Mouse (Mus musculus) MEL (cell line): ENCODE results near the gene Olfr809.

Experiments used
- BHLHE40 ChIP-seq: IDR thresholded peaks from 2 replicates; pipeline ENCODE4 v1.6.1; 2012; ENCODE audit warnings: low read depth, mild to moderate bottlenecking, inconsistent platforms, low read length, improper control_type of control experiment, borderline replicate concordance
- CTCF ChIP-seq, 3 experiments: IDR thresholded peaks in 2 of 3; conservative IDR thresholded peaks in 1 of 3; 2 replicates each; pipeline ENCODE4 v1.5.1; 2011 to 2012; ENCODE audit warnings: low read length in 3 of 3, low read depth in 2 of 3, mild to moderate bottlenecking in 2 of 3, improper control_type of control experiment in 1 of 3, inconsistent platforms in 1 of 3, mixed read lengths in 1 of 3, moderate library complexity in 1 of 3; ENCODE audit not compliant: control insufficient read depth in 1 of 3, insufficient read depth in 1 of 3, poor library complexity in 1 of 3, severe bottlenecking in 1 of 3
- MAFK ChIP-seq: IDR thresholded peaks from 2 replicates; pipeline ENCODE4 v1.6.1; 2011; ENCODE audit warnings: low read depth, mild to moderate bottlenecking, low read length, improper control_type of control experiment, borderline replicate concordance
- MAX ChIP-seq: IDR thresholded peaks from 2 replicates; pipeline ENCODE4 v1.6.1; 2011; ENCODE audit warnings: low read length, improper control_type of control experiment
- MEF2A ChIP-seq: IDR thresholded peaks from 2 replicates; pipeline ENCODE4 v1.6.1; 2014; ENCODE audit warnings: low read depth, mild to moderate bottlenecking, inconsistent platforms, low read length, improper control_type of control experiment; ENCODE audit not compliant: poor library complexity, insufficient replicate concordance, severe bottlenecking; ENCODE audit errors: extremely low read depth
- POLR2A ChIP-seq, 2 experiments: IDR thresholded peaks; 2 replicates each; pipeline ENCODE4 v1.6.1; 2011 to 2012; ENCODE audit warnings: low read length in 2 of 2, mild to moderate bottlenecking in 2 of 2, control low read depth in 1 of 2, improper control_type of control experiment in 1 of 2, low read depth in 1 of 2, moderate library complexity in 1 of 2; ENCODE audit not compliant: control insufficient read depth in 1 of 2, insufficient read depth in 1 of 2, poor library complexity in 1 of 2
- RCOR1 ChIP-seq: IDR thresholded peaks from 2 replicates; pipeline ENCODE4 v1.6.1; 2012; ENCODE audit warnings: low read depth, mild to moderate bottlenecking, inconsistent platforms, low read length, improper control_type of control experiment
- ZMIZ1 ChIP-seq: IDR thresholded peaks from 2 replicates; pipeline ENCODE4 v1.6.1; 2012; ENCODE audit warnings: low read depth, mild to moderate bottlenecking, inconsistent platforms, low read length, improper control_type of control experiment, moderate library complexity

DNA sequence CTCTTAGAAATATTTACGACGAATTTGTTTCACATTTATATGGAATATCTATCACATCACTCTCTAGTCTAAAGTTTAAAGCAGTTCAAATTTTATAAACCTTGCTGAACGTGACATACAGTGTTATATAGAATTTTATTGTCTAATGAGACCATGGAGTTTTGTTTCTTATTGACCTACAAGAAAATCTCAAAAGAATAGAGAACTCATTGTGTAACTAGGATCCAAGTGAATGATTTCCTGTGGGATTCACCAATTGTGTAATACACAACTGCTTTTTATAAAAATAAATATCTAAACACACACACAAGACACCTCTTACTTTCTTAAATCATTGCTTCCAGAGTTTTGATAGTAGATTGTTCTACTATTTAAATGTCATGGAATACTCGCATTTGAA lies 29.9 kb downstream of the Olfr809 start, which contains the start of gene Olfr811:
- TF ChIP-seq ZMIZ1: no peak
- no peak for TF ChIP-seq MAFK
- TF ChIP-seq POLR2A (IDR thresholded peaks at IDR 0.05; ENCODE audit: control insufficient read depth in 1 of 2, insufficient read depth in 1 of 2, low read depth in 1 of 2, low read length in 2 of 2, poor library complexity in 1 of 2): no peak
- no peak for TF ChIP-seq CTCF (IDR thresholded peaks at IDR 0.05 in 2 of 3, conservative IDR thresholded peaks at IDR 0.05 in 1 of 3; ENCODE audit: control insufficient read depth in 1 of 3, insufficient read depth in 1 of 3, low read depth in 2 of 3, low read length in 3 of 3, poor library complexity in 1 of 3, severe bottlenecking in 1 of 3)
- TF ChIP-seq RCOR1: no peak
- TF ChIP-seq BHLHE40: no peak
- TF ChIP-seq MAX: no peak
- no peak for TF ChIP-seq MEF2A
